Mouse (Mus musculus): ENCODE data around the gene Tgm1. TPM values are rescaled to one million over a fixed set of nuclear protein-coding genes. Genes with fewer than 3 reads are reported as not detected.

Tgm1 gene
- polyA plus RNA-seq, 1 experiment, result 1.1 TPM

- peaks cover 13% of the 10 kb centered on the region for H3K4me1 ChIP-seq (ENCODE audit: control insufficient read depth, insufficient read depth, low read length)
- no peak overlapping the region for H3K27ac ChIP-seq (ENCODE audit: insufficient read depth, low read depth, low read length)
- TF ChIP-seq CTCF (IDR thresholded peaks at IDR 0.05; ENCODE audit: low read depth, low read length) (no peak), POLR2A (IDR thresholded peaks at IDR 0.05; ENCODE audit: borderline replicate concordance, low read depth, low read length) (no peak)
- H3K4me3 ChIP-seq (ENCODE audit: insufficient read depth, low read length), result no peak overlapping the region
Measured at GRCm38 (mm10) chr14:55716884-55717283, 3.2 kb upstream of the Tgm1 start.

GRCm38 (mm10) chr14:55716271-55716670 is 2.5 kb upstream of the Tgm1 start:
- peaks cover 13% of the 10 kb centered on the region for H3K4me1 ChIP-seq (ENCODE audit: control insufficient read depth, insufficient read depth, low read length)
- H3K27ac ChIP-seq (ENCODE audit: insufficient read depth, low read depth, low read length), result no peak overlapping the region
- H3K4me3 ChIP-seq (ENCODE audit: insufficient read depth, low read length), result no peak overlapping the region
- no peak for TF ChIP-seq POLR2A (IDR thresholded peaks at IDR 0.05; ENCODE audit: borderline replicate concordance, low read depth, low read length)
- TF ChIP-seq CTCF (IDR thresholded peaks at IDR 0.05; ENCODE audit: low read depth, low read length), result no peak

GRCm38 (mm10) chr14:55714893-55715292 is 1.2 kb upstream of the Tgm1 start:
- Histone ChIP-seq H3K27ac (ENCODE audit: insufficient read depth, low read depth, low read length) (no peak overlapping the region), H3K4me1 (ENCODE audit: control insufficient read depth, insufficient read depth, low read length) (peaks cover 11% of the 10 kb centered on the region), H3K4me3 (ENCODE audit: insufficient read depth, low read length) (no peak overlapping the region)
- TF ChIP-seq POLR2A (IDR thresholded peaks at IDR 0.05; ENCODE audit: borderline replicate concordance, low read depth, low read length), result no peak
- no peak for TF ChIP-seq CTCF (IDR thresholded peaks at IDR 0.05; ENCODE audit: low read depth, low read length)

- TF ChIP-seq POLR2A (IDR thresholded peaks at IDR 0.05; ENCODE audit: borderline replicate concordance, low read depth, low read length) (no peak), CTCF (IDR thresholded peaks at IDR 0.05; ENCODE audit: low read depth, low read length) (no peak)
- Histone ChIP-seq H3K4me3 (ENCODE audit: insufficient read depth, low read length) (peak overlapping the region; percentile 25), H3K27ac (ENCODE audit: insufficient read depth, low read depth, low read length) (no peak overlapping the region), H3K4me1 (ENCODE audit: control insufficient read depth, insufficient read depth, low read length) (peaks cover 11% of the 10 kb centered on the region)
Measured at GRCm38 (mm10) chr14:55713007-55713728, 558 bp downstream of the Tgm1 start.

GRCm38 (mm10) chr14:55711786-55712185 is 1.9 kb downstream of the Tgm1 start:
- Histone ChIP-seq H3K4me3 (ENCODE audit: insufficient read depth, low read length) (no peak overlapping the region), H3K27ac (ENCODE audit: insufficient read depth, low read depth, low read length) (no peak overlapping the region), H3K4me1 (ENCODE audit: control insufficient read depth, insufficient read depth, low read length) (peaks cover 11% of the 10 kb centered on the region)
- TF ChIP-seq POLR2A (IDR thresholded peaks at IDR 0.05; ENCODE audit: borderline replicate concordance, low read depth, low read length), result no peak
- no peak for TF ChIP-seq CTCF (IDR thresholded peaks at IDR 0.05; ENCODE audit: low read depth, low read length)

GRCm38 (mm10) chr14:55709509-55709908 is 4.2 kb downstream of the Tgm1 start:
- TF ChIP-seq POLR2A (IDR thresholded peaks at IDR 0.05; ENCODE audit: borderline replicate concordance, low read depth, low read length) (no peak), CTCF (IDR thresholded peaks at IDR 0.05; ENCODE audit: low read depth, low read length) (no peak)
- Histone ChIP-seq H3K4me3 (ENCODE audit: insufficient read depth, low read length) (no peak overlapping the region), H3K4me1 (ENCODE audit: control insufficient read depth, insufficient read depth, low read length) (peaks cover 11% of the 10 kb centered on the region), H3K27ac (ENCODE audit: insufficient read depth, low read depth, low read length) (no peak overlapping the region)

GRCm38 (mm10) chr14:55707397-55707796 is 6.3 kb downstream of the Tgm1 start:
- H3K4me1 ChIP-seq (ENCODE audit: control insufficient read depth, insufficient read depth, low read length), result peaks cover 19% of the 10 kb centered on the region
- no peak overlapping the region for H3K4me3 ChIP-seq (ENCODE audit: insufficient read depth, low read length)
- TF ChIP-seq CTCF (IDR thresholded peaks at IDR 0.05; ENCODE audit: low read depth, low read length) (no peak), POLR2A (IDR thresholded peaks at IDR 0.05; ENCODE audit: borderline replicate concordance, low read depth, low read length) (no peak)
- no peak overlapping the region for H3K27ac ChIP-seq (ENCODE audit: insufficient read depth, low read depth, low read length)

GRCm38 (mm10) chr14:55706051-55706600 is 7.6 kb downstream of the Tgm1 start:
- Histone ChIP-seq H3K27ac (ENCODE audit: insufficient read depth, low read depth, low read length) (no peak overlapping the region), H3K4me1 (ENCODE audit: control insufficient read depth, insufficient read depth, low read length) (peaks cover 19% of the 10 kb centered on the region), H3K4me3 (ENCODE audit: insufficient read depth, low read length) (no peak overlapping the region)
- TF ChIP-seq CTCF (IDR thresholded peaks at IDR 0.05; ENCODE audit: low read depth, low read length), result no peak

GRCm38 (mm10) chr14:55702761-55703160 is 11.0 kb downstream of the Tgm1 start:
- Histone ChIP-seq H3K27ac (ENCODE audit: insufficient read depth, low read depth, low read length) (no peak overlapping the region), H3K4me1 (ENCODE audit: control insufficient read depth, insufficient read depth, low read length) (peaks cover 29% of the 10 kb centered on the region), H3K4me3 (ENCODE audit: insufficient read depth, low read length) (no peak overlapping the region)
- TF ChIP-seq POLR2A (IDR thresholded peaks at IDR 0.05; ENCODE audit: borderline replicate concordance, low read depth, low read length) (no peak), CTCF (IDR thresholded peaks at IDR 0.05; ENCODE audit: low read depth, low read length) (no peak)

- TF ChIP-seq POLR2A (IDR thresholded peaks at IDR 0.05; ENCODE audit: borderline replicate concordance, low read depth, low read length) (no peak), CTCF (IDR thresholded peaks at IDR 0.05; ENCODE audit: low read depth, low read length) (no peak)
- Histone ChIP-seq H3K4me3 (ENCODE audit: insufficient read depth, low read length) (no peak overlapping the region), H3K27ac (ENCODE audit: insufficient read depth, low read depth, low read length) (no peak overlapping the region), H3K4me1 (ENCODE audit: control insufficient read depth, insufficient read depth, low read length) (peaks cover 38% of the 10 kb centered on the region)
Measured at GRCm38 (mm10) chr14:55701131-55701530, 12.6 kb downstream of the Tgm1 start.

All from bone marrow macrophage, adult 2 months (primary cell).